Mouse (Mus musculus) thymus, postnatal 0 days (tissue): ENCODE measurements around the gene Dolpp1. TPM values are rescaled to one million over a fixed set of nuclear protein-coding genes. Genes with fewer than 3 reads are reported as not detected.

ENCODE experiments used
- DNase-seq: peaks from one replicate; pipeline ENCODE4 v3.0.0-alpha.2; 2015; ENCODE audit warnings: low spot score
- polyA plus RNA-seq: library from polyadenylated mRNA; unstranded; fragments of >200 nt; fragmentation: Nextera tagmentation; extraction: Ambion mirVana; gene quantifications from 2 replicates; pipeline ENCODE4 v1.2.1, GENCODE M21; 2015

The Dolpp1 gene
- polyA plus RNA-seq, 1 experiment from 2014 or later = 27.8 TPM

GRCm38 (mm10) chr2:30377721-30378120 lies 14.3 kb upstream of the Dolpp1 start:
- no peak for DNase-seq

- DNase-seq = no peak
These were observed 12.7 kb upstream of the Dolpp1 start for GRCm38 (mm10) chr2:30379307-30379706.

DNA sequence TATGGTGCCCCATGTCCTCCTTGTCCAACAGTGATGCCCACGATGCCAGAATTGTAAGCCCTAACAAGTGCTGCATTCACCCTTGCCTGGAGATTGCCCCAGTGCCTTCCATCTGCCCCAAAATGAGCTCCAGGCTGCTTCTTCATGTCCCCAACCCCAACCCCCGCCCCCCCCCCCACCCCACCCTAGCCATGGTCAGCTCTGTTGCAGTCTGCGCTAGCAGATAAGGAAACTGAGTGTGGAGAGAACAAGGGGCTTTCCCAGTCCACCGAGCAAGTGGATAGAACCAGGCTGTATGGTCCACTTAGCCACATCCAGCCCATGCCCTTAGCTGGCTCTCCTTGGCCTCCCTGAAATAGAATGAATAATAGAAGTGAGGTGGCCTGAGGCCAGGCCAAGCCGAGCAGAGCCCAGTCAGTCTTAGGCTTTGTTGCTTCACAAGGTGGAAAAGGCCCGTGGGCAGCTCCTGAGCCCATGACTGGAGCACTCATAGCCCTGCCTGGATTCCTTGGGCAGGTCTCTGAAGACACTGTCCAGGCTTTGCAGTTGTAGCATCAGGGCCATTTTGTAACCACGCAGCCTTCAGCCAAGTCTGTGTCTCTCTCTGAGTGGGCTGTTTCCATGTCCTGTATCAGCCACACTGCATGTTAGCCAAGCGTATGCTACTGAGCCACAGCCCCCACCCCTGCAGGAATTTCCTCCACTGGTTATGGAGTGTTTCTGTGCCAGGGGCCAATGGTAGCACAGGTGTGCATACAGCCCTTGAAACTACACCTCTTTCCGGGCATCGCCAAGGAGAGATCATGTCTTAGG lies 11.3 kb upstream of the Dolpp1 start:
- DNase-seq = no peak

GRCm38 (mm10) chr2:30381377-30381725 lies 10.7 kb upstream of the Dolpp1 start:
- DNase-seq = no peak

DNA sequence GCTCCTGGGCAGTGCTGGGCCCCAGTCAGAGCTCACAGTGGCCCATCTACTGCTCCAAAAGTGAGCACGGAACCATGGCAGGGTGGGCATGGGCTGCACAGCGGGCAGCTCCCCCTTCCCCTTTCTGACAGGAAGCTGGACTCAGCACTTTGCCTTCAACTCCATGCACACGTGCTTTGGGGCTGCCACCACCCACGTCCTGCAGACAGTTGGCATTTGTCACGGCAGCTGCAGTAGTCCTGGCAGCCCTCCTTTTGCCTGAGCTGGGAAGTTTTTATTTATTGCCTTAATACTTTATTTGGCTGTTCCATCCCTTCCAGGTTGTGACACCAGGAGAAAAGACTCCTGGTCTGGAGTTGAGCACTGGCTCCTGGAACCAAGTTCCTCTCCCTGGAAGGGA lies 7.2 kb upstream of the Dolpp1 start:
- no peak for DNase-seq

GRCm38 (mm10) chr2:30385591-30385990 lies 6.5 kb upstream of the Dolpp1 start:
- no peak for DNase-seq

- no peak for DNase-seq
These were observed 5.1 kb upstream of the Dolpp1 start for GRCm38 (mm10) chr2:30386913-30387312.

DNA sequence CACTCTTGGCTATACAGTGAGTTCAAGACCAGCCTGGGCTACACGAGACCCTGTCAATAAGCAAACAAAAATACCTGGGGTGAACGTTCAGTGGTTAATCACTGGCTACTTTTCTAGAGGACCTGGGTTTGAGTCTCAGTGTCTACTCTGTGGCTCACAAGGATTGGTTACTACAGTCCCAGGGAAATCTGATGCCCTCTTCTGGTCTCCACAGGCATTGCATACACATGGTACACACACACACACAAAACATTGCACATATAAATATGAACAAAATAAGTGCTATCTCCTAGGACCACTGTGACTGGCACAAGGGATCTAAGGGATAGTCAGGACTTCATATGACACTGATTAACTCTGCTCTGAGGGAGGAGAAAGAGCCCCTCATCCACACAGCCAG lies 3.1 kb upstream of the Dolpp1 start:
- DNase-seq = no peak

GRCm38 (mm10) chr2:30392577-30393369 lies 719 bp downstream of the Dolpp1 start:
- DNase-seq = peak; percentile 88

GRCm38 (mm10) chr2:30393370-30393656 lies 1.3 kb downstream of the Dolpp1 start:
- no peak for DNase-seq

- DNase-seq = no peak
These were observed 3.7 kb downstream of the Dolpp1 start for GRCm38 (mm10) chr2:30395757-30396156.

- no peak for DNase-seq
These were observed 4.2 kb downstream of the Dolpp1 start for GRCm38 (mm10) chr2:30396246-30396645.

DNA sequence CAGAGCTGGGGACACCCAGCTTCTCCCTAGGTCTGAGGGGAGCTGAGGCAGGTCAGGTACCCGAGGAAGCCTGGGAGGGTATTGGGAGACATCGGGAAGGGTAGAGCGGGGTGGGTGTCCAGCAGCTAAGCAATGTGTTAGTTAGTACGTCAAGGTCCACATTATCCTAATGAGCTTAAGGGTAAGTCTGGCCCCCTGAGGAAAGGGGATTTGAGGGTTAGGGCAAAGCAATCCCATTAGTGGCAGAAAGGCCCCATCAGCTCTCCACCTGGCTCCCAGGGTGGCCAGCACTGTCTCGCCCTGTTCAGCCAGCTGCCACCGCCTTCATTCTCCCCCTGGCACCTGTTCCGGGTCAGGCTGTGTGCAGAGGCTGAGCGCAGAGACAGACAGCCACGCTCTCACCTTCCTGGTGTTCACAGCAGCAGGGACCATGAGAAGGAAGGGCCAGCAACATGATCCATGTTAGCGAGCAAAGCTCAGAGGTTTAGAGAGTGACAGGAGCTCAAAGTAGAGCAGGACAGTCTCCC lies 6.0 kb downstream of the Dolpp1 start:
- DNase-seq = no peak

GRCm38 (mm10) chr2:30399191-30400171 lies 7.4 kb downstream of the Dolpp1 start:
- no peak for DNase-seq

DNA sequence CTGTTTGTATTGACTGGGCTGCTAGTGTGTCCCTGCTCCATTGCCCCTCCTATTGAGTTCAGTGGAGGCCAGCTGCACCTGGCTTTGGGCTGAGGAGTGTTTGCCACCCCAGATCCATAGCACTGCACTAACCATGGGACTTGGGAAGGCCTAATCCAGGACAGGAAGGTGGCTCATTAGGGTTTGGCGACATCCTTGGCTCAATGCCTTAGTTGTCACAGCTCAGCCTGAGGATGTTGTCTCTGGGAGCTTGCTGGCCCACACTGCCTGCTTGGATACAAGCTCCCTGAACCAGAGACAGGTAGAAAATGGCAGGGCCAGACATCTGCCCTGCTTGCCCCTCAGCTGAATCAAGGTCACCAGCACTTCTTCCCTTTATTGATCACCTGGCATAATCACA lies 9.5 kb downstream of the Dolpp1 start:
- no peak for DNase-seq

- no peak for DNase-seq
These were observed 10.3 kb downstream of the Dolpp1 start for GRCm38 (mm10) chr2:30402351-30402826.

- no peak for DNase-seq
These were observed 10.8 kb downstream of the Dolpp1 start for GRCm38 (mm10) chr2:30402843-30403242.

DNA sequence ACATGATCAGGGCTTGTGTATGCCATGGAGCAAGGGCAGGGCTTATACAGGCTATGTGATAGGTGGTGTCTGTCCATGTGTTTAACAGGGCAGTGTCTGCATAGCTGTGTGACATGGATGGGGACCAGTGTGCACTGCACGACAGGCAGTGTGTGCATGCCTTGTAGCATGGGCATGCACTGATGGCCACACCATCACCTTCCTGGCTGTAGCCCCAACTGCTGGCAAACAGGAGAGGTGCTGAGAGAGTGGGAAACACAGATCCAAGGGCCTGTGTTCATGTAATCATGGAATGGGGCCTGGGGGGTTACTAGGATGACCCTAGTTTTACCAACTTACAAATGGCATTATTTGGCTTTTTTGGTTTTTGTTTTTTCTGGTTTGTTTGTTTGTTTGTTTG lies 11.8 kb downstream of the Dolpp1 start:
- no peak for DNase-seq

DNA sequence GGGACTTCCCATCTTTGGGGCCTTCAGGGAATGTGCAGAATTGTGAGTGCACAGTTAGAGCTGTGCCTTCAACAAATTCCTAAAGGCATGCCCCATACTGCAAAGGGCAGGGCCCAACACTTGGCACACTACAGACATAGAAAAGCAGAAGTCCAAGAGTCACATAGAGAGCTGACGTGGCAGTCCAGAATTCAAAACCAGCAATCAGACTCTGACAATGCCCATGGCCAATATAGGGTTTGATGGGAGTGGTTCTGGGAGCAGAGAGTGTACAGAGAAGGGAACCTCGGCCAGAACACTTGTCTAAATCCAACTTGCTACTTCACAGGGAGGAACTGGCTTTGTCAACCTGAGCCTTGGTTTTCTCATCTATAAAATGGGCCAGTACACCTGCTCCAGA lies 15.2 kb downstream of the Dolpp1 start:
- DNase-seq = no peak

GRCm38 (mm10) chr2:30407778-30408177 lies 15.7 kb downstream of the Dolpp1 start:
- DNase-seq = no peak

- DNase-seq = no peak
These were observed 16.5 kb downstream of the Dolpp1 start for GRCm38 (mm10) chr2:30408452-30409100.
